Mouse (Mus musculus): ENCODE measurements around the gene Gpr156. TPM values are rescaled to one million over a fixed set of nuclear protein-coding genes. Genes with fewer than 3 reads are reported as not detected.

Gpr156 gene
- total RNA-seq, 1 experiment = 0.22 TPM

GRCm38 (mm10) chr16:37974520-37975340 is 58.4 kb downstream of the Gpr156 start:
- Histone ChIP-seq H3K9me3 (ENCODE audit: control insufficient read depth, insufficient read depth, low read depth, low read length) (no peaks in the 10 kb centered on the region), H3K9ac (ENCODE audit: insufficient read depth, low read depth, low read length, poor library complexity, severe bottlenecking) (no peak overlapping the region), H3K36me3 (ENCODE audit: control insufficient read depth, insufficient read depth, low read length, poor library complexity, severe bottlenecking) (no peaks in the 10 kb centered on the region), H3K27ac (ENCODE audit: insufficient read depth, low read depth, low read length, poor library complexity, severe bottlenecking) (no peak overlapping the region), H3K4me3 (ENCODE audit: insufficient read depth in 1 of 2, low read depth in 1 of 2, low read length in 2 of 2, poor library complexity in 1 of 2, severe bottlenecking in 1 of 2) (no peak overlapping the region), H3K4me1 (ENCODE audit: control insufficient read depth in 2 of 2, insufficient read depth in 2 of 2, low read length in 2 of 2, poor library complexity in 1 of 2) (no peaks in the 10 kb centered on the region)
- DNase-seq (ENCODE audit: low read depth, low spot score) = no peak
- in situ Hi-C loops (cut with MboI; ENCODE audit: low sequenced_read_pairs in 2 of 2, unreplicated experiment in 2 of 2) = no loop called here
- no peak for TF ChIP-seq ZC3H11A (IDR thresholded peaks at IDR 0.05; ENCODE audit: borderline replicate concordance, low read depth, low read length)

- in situ Hi-C loops (cut with MboI; ENCODE audit: low sequenced_read_pairs in 2 of 2, unreplicated experiment in 2 of 2) = no loop called here
- Histone ChIP-seq H3K27ac (ENCODE audit: insufficient read depth, low read depth, low read length, poor library complexity, severe bottlenecking) (no peak overlapping the region), H3K4me3 (ENCODE audit: insufficient read depth in 1 of 2, low read depth in 1 of 2, low read length in 2 of 2, poor library complexity in 1 of 2, severe bottlenecking in 1 of 2) (no peak overlapping the region), H3K9ac (ENCODE audit: insufficient read depth, low read depth, low read length, poor library complexity, severe bottlenecking) (no peak overlapping the region), H3K9me3 (ENCODE audit: control insufficient read depth, insufficient read depth, low read depth, low read length) (no peaks in the 10 kb centered on the region), H3K4me1 (ENCODE audit: control insufficient read depth in 2 of 2, insufficient read depth in 2 of 2, low read length in 2 of 2, poor library complexity in 1 of 2) (peaks cover 0 to 2% of the 10 kb centered on the region in 2 experiments; a peak in 1 of 4 replicates), H3K36me3 (ENCODE audit: control insufficient read depth, insufficient read depth, low read length, poor library complexity, severe bottlenecking) (no peaks in the 10 kb centered on the region)
- no peak for DNase-seq (ENCODE audit: low read depth, low spot score)
- TF ChIP-seq ZC3H11A (IDR thresholded peaks at IDR 0.05; ENCODE audit: borderline replicate concordance, low read depth, low read length) (no peak), HCFC1 (IDR thresholded peaks at IDR 0.05; ENCODE audit: borderline replicate concordance, insufficient read depth, low read length) (no peak), ZNF384 (IDR thresholded peaks at IDR 0.05; ENCODE audit: low read depth, low read length) (no peak), CHD2 (IDR thresholded peaks at IDR 0.05; ENCODE audit: low read depth, low read length) (no peak), MAFK (IDR thresholded peaks at IDR 0.05; ENCODE audit: insufficient read depth, low read depth, low read length) (no peak)
Observed at GRCm38 (mm10) chr16:37981907-37982306, 65.6 kb downstream of the Gpr156 start.

GRCm38 (mm10) chr16:37988211-37988865 is 72.0 kb downstream of the Gpr156 start:
- no peaks in the 10 kb centered on the region for H3K36me3 ChIP-seq (ENCODE audit: control insufficient read depth, insufficient read depth, low read length, poor library complexity, severe bottlenecking)
- no peak for DNase-seq (ENCODE audit: low read depth, low spot score)
- H3K9ac ChIP-seq (ENCODE audit: insufficient read depth, low read depth, low read length, poor library complexity, severe bottlenecking) = no peak overlapping the region
- in situ Hi-C loops (cut with MboI; ENCODE audit: low sequenced_read_pairs in 2 of 2, unreplicated experiment in 2 of 2) = no loop called here
- no peak for TF ChIP-seq ZC3H11A (IDR thresholded peaks at IDR 0.05; ENCODE audit: borderline replicate concordance, low read depth, low read length)
- TF ChIP-seq ZNF384 (IDR thresholded peaks at IDR 0.05; ENCODE audit: low read depth, low read length) = no peak
- TF ChIP-seq HCFC1 (IDR thresholded peaks at IDR 0.05; ENCODE audit: borderline replicate concordance, insufficient read depth, low read length) = no peak
- TF ChIP-seq CHD2 (IDR thresholded peaks at IDR 0.05; ENCODE audit: low read depth, low read length) = no peak
- no peak for TF ChIP-seq MAFK (IDR thresholded peaks at IDR 0.05; ENCODE audit: insufficient read depth, low read depth, low read length)
- H3K4me1 ChIP-seq (ENCODE audit: control insufficient read depth in 2 of 2, insufficient read depth in 2 of 2, low read length in 2 of 2, poor library complexity in 1 of 2) = peaks cover 0 to 11% of the 10 kb centered on the region in 2 experiments; a peak in 1 of 4 replicates
- H3K27ac ChIP-seq (ENCODE audit: insufficient read depth, low read depth, low read length, poor library complexity, severe bottlenecking) = no peak overlapping the region
- no peak overlapping the region for H3K4me3 ChIP-seq (ENCODE audit: insufficient read depth in 1 of 2, low read depth in 1 of 2, low read length in 2 of 2, poor library complexity in 1 of 2, severe bottlenecking in 1 of 2)
- no peaks in the 10 kb centered on the region for H3K9me3 ChIP-seq (ENCODE audit: control insufficient read depth, insufficient read depth, low read depth, low read length)

DNA sequence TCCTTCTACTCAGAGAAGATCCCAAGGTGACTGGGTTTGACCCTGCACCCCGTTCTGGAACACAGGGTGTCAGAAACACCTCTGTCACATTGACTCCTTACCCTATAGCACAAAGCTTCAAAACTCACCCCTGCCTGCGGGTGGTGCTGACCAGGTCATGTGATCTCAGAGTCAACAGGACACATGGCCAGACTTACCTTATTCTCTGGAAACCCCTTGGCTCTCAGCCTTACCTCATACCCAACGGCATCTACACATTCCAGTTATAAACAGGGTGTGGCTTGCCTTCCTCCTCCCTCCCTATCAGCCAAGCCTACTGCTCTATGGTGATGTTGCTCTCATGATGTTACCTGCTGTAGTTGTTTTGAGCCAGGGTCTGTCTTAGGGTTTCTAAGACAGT is 73.5 kb downstream of the Gpr156 start:
- no peaks in the 10 kb centered on the region for H3K36me3 ChIP-seq (ENCODE audit: control insufficient read depth, insufficient read depth, low read length, poor library complexity, severe bottlenecking)
- H3K27ac ChIP-seq (ENCODE audit: insufficient read depth, low read depth, low read length, poor library complexity, severe bottlenecking) = no peak overlapping the region
- no peaks in the 10 kb centered on the region for H3K9me3 ChIP-seq (ENCODE audit: control insufficient read depth, insufficient read depth, low read depth, low read length)
- no peak for DNase-seq (ENCODE audit: low read depth, low spot score)
- in situ Hi-C loops (cut with MboI; ENCODE audit: low sequenced_read_pairs in 2 of 2, unreplicated experiment in 2 of 2) = no loop called here
- TF ChIP-seq ZNF384 (IDR thresholded peaks at IDR 0.05; ENCODE audit: low read depth, low read length) = no peak
- TF ChIP-seq ZC3H11A (IDR thresholded peaks at IDR 0.05; ENCODE audit: borderline replicate concordance, low read depth, low read length) = no peak
- TF ChIP-seq MAFK (IDR thresholded peaks at IDR 0.05; ENCODE audit: insufficient read depth, low read depth, low read length) = no peak
- TF ChIP-seq CHD2 (IDR thresholded peaks at IDR 0.05; ENCODE audit: low read depth, low read length) = no peak
- no peak for TF ChIP-seq HCFC1 (IDR thresholded peaks at IDR 0.05; ENCODE audit: borderline replicate concordance, insufficient read depth, low read length)
- no peak overlapping the region for H3K9ac ChIP-seq (ENCODE audit: insufficient read depth, low read depth, low read length, poor library complexity, severe bottlenecking)
- H3K4me1 ChIP-seq (ENCODE audit: control insufficient read depth in 2 of 2, insufficient read depth in 2 of 2, low read length in 2 of 2, poor library complexity in 1 of 2) = peaks cover 0 to 10% of the 10 kb centered on the region in 2 experiments; a peak in 1 of 4 replicates
- H3K4me3 ChIP-seq (ENCODE audit: insufficient read depth in 1 of 2, low read depth in 1 of 2, low read length in 2 of 2, poor library complexity in 1 of 2, severe bottlenecking in 1 of 2) = no peak overlapping the region

Data from ES-E14 (cell line).